Mouse (Mus musculus) ovary, postnatal 10 days (tissue): ENCODE measurements at regions not wholly inside any gene's neighbourhood (a gene's known extent, or its start where the extent isn't known, plus 50 kb on each side); places are given as distances from the start of the nearest gene placed in this dataset.
A peak's percentile ranks its signal among the peaks of the same experiment; 100 is the strongest.

Source experiments
- DNase-seq: peaks from one replicate; pipeline ENCODE4 v3.0.0; 2022; ENCODE audit warnings: low spot score

DNA sequence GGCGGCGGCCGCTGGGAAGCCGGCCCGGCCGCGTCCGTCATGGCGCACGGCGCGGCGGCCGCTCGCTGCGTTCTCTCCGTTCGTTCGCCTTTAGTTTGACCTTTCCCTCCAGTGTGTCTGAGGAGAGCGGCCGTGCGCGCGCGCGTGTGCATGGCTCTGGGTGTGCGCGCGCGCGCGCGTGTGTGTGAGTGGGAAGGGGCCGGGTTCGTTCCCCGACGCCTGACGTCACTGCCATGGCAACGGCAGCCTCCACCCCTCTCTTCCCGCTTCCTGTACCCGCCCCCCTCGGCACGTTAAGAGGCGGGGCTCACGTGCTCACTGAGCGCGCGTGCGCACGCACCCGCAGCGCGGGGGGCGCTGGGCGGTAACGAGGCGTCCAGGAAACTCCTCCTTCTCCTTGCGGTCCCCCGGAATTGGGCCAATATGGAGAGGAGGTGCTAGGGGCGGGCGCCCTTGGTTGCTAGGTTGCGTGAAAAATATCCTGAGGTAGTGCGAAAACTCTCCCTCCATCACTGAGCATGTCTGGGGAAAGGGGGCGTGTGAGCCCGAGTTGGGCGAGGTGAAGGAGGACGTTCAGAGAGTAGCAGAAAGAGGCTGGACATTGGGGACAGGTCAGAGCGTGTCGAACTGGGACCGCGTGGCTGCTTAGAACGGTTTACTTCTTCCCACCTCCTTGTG is 1862.5 kb upstream of the Lrrc6 start:
- DNase-seq, result peak; percentile 85

DNA sequence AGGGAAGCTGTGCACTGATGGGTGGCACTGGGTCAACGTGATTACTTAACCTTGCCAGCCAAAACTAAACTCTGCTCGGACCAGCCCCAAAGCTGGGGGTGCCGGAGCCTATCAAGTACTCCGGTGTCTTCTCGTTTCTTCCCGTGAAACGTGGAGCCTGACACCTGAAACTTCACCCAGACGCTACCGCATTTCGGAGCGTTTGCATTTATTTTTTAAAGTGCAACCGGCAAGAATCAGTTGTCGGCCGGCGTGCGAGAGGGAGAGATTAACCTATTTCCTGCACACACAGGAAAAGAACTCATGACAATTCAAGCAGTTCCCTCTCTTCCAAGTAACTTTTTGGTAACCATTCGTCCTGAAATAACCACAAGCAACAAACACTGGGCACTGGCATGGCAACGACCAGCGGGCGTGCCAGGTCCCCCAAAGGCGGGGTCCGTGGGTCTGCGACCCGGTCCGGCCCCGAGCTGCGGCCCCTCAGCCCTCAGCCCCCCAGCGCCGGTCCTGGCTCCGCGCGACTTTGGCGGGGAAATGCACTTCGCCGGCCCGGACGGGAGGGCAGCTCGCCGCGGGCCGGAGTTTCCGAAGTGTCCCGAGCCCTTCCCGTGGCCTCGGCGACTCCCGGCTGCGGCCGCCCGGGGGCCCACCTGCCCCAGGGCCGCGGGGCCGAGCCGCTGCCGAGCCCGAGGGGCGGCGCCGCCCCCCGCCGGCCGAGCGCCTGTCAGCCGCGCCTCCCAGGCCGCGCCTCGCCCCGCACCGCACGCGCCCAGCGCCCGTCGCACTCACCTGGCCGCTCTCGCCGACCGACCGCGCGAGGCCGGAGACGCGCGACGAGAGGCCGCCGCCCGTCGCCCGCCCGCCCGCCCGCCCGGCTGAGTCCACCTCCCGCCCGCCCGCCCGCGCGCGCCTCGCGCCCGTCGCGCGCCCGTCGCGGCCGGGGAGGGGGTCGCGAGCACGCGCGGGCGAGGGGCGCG is 1861.7 kb upstream of the Lrrc6 start:
- peak; percentile 24 for DNase-seq

DNA sequence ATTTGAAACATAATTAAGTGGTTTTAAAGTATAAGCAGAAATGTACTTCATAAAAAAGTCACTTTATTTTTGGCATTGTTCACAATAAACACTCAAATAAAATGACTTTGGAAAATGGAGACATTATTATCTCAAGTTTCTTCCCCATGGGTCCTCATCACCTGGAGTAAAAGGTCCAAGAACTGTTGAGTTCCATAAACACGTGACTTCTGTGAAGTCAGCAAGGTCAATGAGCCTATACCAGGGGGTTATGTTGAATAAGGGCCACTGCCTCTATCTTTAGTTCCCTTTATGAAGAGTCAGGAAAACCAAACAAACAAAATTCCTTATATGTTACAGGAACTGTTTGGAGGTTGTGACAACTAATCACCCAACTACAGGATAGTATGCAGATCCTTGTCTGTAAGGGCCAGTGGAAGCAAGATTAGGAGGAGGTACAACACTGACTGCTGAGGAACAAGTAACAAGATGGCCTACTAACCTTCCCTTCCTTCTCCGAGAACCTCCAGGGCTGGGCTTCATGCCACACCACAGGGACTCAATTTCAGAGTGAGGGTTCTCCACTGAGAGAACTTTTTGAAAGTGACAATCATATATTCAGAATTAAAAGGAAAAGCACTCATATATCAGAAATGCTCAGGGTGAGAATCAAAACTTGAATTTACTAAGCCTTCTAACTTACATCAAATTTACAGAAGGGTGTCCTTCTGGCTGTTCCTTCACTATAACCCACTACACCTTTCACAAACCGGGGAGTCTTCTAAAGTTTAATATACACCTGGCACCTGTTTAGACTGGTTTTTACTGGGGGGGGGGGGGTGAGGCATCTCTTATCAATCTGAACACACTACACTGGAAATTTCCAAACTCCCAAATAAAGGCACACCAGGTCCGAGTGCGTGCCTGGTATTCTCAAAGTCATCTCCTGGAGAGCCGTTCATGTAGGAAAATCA is 1860.5 kb upstream of the Lrrc6 start:
- no peak for DNase-seq

DNA sequence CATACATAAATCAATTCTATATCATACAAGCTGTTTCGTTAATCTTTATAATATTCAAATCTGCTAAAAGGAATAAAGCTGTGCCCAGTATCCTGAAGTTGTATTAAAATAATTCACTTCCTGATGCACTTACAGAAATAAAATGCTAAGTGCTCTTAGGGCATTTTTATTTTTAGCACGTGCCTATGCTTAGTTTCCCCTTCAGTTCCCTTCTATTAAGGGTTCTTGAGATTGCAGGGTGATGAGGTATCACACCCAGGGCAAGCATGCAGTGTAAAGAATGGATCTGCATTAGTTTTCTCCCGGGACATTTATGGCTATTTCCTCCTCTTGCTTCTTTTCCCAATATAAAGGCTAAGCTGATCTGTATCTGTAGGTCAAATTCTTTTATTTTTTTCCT is 1858.8 kb upstream of the Lrrc6 start:
- DNase-seq, result no peak

DNA sequence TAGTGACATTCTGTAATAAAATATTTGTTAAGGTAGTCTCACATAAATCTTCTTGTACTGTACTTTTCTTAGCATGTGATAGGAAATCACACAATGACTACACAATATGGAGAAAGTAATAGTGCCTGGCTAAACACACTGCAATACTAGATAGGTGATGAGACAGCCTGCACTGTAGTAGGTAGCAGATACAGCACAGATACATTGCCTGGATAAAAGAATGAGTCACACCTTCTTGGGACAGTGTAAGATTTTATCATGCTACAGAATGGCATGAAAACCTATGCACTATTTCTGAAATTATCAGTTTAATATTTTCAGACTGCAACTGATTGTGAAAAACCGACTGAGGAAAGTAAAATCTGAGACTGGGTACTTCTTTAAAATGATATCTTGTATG is 1855.2 kb upstream of the Lrrc6 start:
- no peak for DNase-seq

DNA sequence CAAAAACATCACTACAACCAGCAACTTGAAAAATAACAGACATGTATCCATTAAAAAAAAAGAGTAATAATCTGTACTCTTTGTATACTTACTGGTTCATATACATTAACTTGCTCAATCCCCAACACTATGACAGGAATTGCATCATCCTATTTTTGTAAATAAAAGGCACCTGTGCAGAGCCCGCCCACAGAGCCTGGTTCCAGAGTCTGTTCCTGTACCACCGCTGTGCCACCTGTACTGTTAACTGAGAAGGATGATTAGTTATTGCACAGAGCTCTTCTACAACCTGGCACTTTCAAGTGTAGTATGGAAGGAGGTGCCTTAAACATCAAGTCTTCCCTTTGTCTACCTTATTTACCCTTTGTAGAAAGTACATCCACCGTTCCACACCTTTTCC is 1843.9 kb upstream of the Lrrc6 start:
- DNase-seq, result no peak

- DNase-seq, result no peak
Measured at GRCm38 (mm10) chr15:68342542-68342941, 1841.8 kb upstream of the Lrrc6 start.

DNA sequence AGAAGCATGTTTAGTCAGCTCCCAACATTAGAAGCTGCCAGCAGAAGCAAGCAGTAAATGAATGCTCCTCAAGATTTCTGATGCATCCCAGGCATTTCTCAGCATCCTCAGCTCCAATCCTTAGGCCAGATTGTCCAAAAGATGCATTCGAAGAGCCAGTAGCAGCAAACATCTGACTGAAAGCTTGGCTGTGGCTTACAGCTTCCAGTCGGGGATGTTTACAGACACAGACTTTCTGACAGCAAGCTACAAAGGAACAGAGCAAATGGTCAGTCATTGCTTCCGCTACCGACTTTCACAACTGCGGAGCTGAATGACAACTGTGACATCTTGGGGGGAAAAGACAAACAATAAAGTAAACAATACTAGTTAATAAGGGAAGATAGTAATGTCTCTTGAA is 1840.3 kb upstream of the Lrrc6 start:
- no peak for DNase-seq

DNA sequence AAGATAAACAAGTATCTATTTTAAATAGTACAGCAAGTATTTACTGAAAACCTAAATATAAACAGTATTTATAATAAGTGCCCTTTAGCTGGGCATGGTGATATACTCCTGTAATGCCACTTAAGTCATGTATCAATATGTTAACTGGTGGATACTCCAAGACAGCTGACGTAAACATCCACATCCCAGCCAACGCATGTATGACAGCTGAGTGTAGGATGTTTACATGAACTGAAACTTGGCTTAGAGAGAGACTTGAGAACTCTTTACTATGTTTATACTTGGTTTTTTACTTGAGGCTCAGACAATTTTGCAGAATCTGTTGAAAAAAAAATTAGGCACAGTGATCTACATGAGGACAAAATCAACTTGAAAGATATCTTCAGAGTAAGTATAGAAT is 1836.6 kb upstream of the Lrrc6 start:
- DNase-seq, result no peak

GRCm38 (mm10) chr15:68335837-68336236 is 1835.1 kb upstream of the Lrrc6 start:
- DNase-seq, result no peak

DNA sequence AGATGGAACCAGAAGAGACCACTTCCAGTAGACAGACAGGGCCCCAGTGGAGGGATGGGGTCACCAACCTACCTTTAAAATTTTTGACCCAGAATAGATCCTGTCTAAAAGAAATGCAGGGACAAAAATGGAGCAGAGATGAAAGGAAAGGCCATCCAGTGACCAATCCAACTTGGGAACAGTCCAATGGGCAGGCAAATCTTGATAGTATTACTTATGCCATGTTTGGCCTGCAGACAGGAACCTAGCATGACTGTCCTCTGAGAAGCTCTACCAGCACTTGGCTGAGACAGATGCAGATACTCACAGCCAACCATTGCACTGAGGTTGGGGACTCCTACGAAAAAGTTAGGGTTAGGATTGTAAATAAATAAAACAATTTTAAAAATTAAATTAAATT is 1815.4 kb upstream of the Lrrc6 start:
- no peak for DNase-seq
